Mouse (Mus musculus) adrenal gland, adult 18-20 months (tissue): ENCODE measurements around the gene Gm21921. TPM values are rescaled to one million over a fixed set of nuclear protein-coding genes. Genes with fewer than 3 reads are reported as not detected.
"Not testable (repeated sequence)": the region's sequence is repeated elsewhere in the genome, so short reads cannot be mapped to it uniquely, and the experiment has no call there.

Source experiments
- DNase-seq, 2 experiments: peaks; one replicate each; pipeline ENCODE4 v3.0.0; 2021 to 2022; ENCODE audit warnings: low spot score in 2 of 2
- long read RNA-seq, 2 experiments: library from polyadenylated mRNA; stranded (forward); transcript quantifications; one replicate each; pipeline ENCODE4 v2.0.0; 2021
- total RNA-seq, 2 experiments: library from RNA; stranded (reverse); gene quantifications; 1 replicate in 1 of 2; 2 replicates in 1 of 2; pipeline ENCODE4 v1.2.3; 2021

Gm21921 gene
- not detected for total RNA-seq
- long read RNA-seq, experiment 1 = 0 reads
- long read RNA-seq, experiment 2 = 0 reads

DNA sequence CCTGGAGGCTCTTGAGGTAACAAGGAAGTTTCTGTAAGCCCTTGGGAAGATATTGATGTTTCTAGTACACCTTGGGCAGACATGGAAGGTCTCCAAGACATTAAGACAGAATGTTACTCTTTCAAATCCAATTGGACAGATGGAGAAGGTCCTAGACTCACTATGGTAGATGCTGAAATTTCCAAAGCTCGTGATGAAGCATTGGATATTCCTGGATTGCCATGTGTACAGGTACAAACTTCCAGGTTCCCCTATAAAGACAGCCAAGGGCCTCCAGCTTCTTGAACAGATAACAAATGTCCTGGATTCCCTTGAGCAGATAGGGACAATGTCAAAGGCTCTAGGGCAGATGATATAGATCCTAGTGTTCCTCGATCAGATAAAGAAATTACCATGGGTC lies at the start of gene Gm21921:
Gm21921 (minus strand) TSS at position 101 of the 400 bp plus-strand sequence.
- not testable (repeated sequence) for DNase-seq
